Mouse (Mus musculus) forebrain, embryonic 15.5 days (tissue): ENCODE data around the gene Cmya5. TPM values are rescaled to one million over a fixed set of nuclear protein-coding genes. Genes with fewer than 3 reads are reported as not detected.
A peak's percentile ranks its signal among the peaks of the same experiment; 100 is the strongest.

Source experiments
- ATAC-seq: fragments of 200-750 bp; cut with Nextera tagmentation; replicated peaks from 2 replicates; pipeline ENCODE4 v1.8.0; 2017; ENCODE audit warnings: mild to moderate bottlenecking, moderate TSS enrichment, moderate library complexity
- H3K27ac ChIP-seq: fragments of 300-500 bp; sonication (generic); replicated peaks from 2 replicates; pipeline ENCODE4 v1.5.1; 2015; ENCODE audit warnings: mild to moderate bottlenecking, inconsistent platforms
- H3K27me3 ChIP-seq: fragments of 300-500 bp; sonication (generic); 2 replicates; pipeline ENCODE4 v1.6.1; 2015; ENCODE audit warnings: inconsistent platforms
- H3K36me3 ChIP-seq: fragments of 300-500 bp; sonication (generic); 2 replicates; pipeline ENCODE4 v1.6.1; 2015; ENCODE audit warnings: mild to moderate bottlenecking, inconsistent platforms
- H3K4me1 ChIP-seq: fragments of 300-500 bp; sonication (generic); 2 replicates; pipeline ENCODE4 v1.6.1; 2015; ENCODE audit warnings: inconsistent platforms
- H3K4me2 ChIP-seq: fragments of 300-500 bp; sonication (generic); replicated peaks from 2 replicates; pipeline ENCODE4 v1.6.1; 2015; ENCODE audit warnings: mild to moderate bottlenecking, inconsistent platforms
- H3K4me3 ChIP-seq: fragments of 300-500 bp; sonication (generic); 2 replicates; pipeline ENCODE4 v1.5.1; 2015; ENCODE audit warnings: mild to moderate bottlenecking, inconsistent platforms
- H3K9ac ChIP-seq: fragments of 300-500 bp; sonication (generic); replicated peaks from 2 replicates; pipeline ENCODE4 v1.6.1; 2015; ENCODE audit warnings: mild to moderate bottlenecking, inconsistent platforms
- H3K9me3 ChIP-seq: fragments of 300-500 bp; sonication (generic); 2 replicates; pipeline ENCODE4 v1.6.1; 2016; ENCODE audit warnings: inconsistent platforms
- WGBS: fragments of 180-500 bp; shearing (Covaris S2); methylation state at CpG from one replicate; pipeline ENCODE4 v1.1.7; 2015; ENCODE audit warnings: mixed read lengths; 5-methylcytosine and 5-hydroxymethylcytosine counted together
- polyA plus RNA-seq: library from polyadenylated mRNA; unstranded; fragments of >200 nt; fragmentation: Nextera tagmentation; extraction: Ambion mirVana; gene quantifications from 2 replicates; pipeline ENCODE4 v1.2.1, GENCODE M21; 2015

The Cmya5 gene
- polyA plus RNA-seq, 1 experiment from 2014 or later: 0.19 TPM

DNA sequence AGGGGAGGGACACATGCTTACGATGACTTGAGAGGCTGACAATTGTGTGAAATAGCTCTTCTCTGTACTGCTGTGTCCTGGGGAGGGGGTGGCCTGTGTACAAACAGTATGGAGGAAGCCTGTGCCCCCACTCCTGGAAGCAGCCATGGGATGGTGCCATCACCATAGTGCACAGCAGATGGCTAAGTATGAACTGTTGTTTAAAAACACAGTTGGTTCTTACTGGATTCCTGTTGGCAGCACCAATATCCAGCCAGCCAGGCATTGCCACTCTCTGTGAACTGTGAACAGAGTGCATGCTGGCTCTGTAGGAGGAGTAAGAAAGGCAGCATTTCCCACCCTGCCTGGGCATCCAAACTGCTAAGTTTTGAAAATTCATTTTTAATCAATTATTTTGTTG, 88.4 kb downstream of the Cmya5 start:
- peak; percentile 90 for ATAC-seq
- H3K9me3 ChIP-seq: no peaks in the 10 kb centered on the region
- peak overlapping the region; percentile 50 for H3K27ac ChIP-seq
- 0 out of 2 replicates have a peak, but pooled peaks cover 4% of the 10 kb centered on the region for H3K4me1 ChIP-seq
- H3K9ac ChIP-seq: no peak overlapping the region
- H3K27me3 ChIP-seq: no peaks in the 10 kb centered on the region
- H3K4me2 ChIP-seq: no peak overlapping the region
- H3K4me3 ChIP-seq: no peak overlapping the region
- WGBS: 72% methylated on average over 1 of the region's 1 CpGs
- H3K36me3 ChIP-seq: no peaks in the 10 kb centered on the region

DNA sequence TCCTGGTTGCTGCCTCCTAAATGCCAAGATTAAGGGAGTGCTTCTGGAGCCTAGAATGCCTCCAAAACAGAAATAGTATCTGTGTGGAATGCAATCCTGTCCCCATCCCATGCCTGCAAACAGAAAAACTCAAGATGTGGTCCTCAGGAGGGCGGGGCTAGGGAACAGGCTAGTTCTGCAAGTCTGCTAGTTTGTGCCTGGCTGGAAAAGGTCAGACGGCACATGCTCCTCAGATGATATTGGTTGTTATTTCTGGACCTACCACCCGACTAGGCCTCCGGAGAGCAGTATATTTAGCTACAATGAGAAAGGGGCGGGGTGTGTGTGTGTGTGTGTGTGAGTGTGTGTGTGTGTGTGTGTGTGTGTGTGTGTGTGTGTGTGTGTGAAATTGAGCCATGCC, 93.0 kb downstream of the Cmya5 start:
- Histone ChIP-seq H3K9me3 (no peaks in the 10 kb centered on the region), H3K36me3 (no peaks in the 10 kb centered on the region), H3K9ac (no peak overlapping the region), H3K4me3 (no peak overlapping the region), H3K27me3 (no peaks in the 10 kb centered on the region), H3K4me1 (0 out of 2 replicates have a peak, but pooled peaks cover 4% of the 10 kb centered on the region), H3K4me2 (no peak overlapping the region), H3K27ac (no peak overlapping the region)
- 88% methylated on average over 5 of the region's 5 CpGs for WGBS
- no peak for ATAC-seq

DNA sequence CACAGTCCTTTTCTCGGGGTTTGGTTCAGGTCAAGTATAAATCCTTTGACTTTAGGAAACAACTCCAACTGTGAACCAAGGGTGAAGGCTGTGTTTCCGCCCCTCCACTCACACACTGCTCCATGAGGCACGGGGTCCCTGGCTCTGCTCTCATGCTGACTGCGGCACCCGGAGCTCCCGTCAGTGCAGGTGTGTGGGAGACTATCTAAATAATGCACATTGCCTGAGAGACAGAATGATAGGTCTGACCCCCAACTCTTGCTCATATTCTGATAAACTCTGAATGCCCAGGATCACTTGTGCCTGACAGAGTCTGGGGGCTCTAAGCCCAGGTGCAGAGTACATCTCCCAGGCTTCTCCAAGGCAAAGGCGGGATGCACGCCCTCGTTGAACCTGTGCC, 103.5 kb downstream of the Cmya5 start:
- Histone ChIP-seq H3K9ac (no peak overlapping the region), H3K36me3 (no peaks in the 10 kb centered on the region), H3K9me3 (no peaks in the 10 kb centered on the region), H3K27ac (no peak overlapping the region), H3K4me2 (no peak overlapping the region), H3K4me1 (no peaks in the 10 kb centered on the region), H3K27me3 (no peaks in the 10 kb centered on the region), H3K4me3 (no peak overlapping the region)
- ATAC-seq: no peak
- 86% methylated on average over 9 of the region's 9 CpGs for WGBS

- 31% methylated on average over 4 of the region's 4 CpGs for WGBS
- Histone ChIP-seq H3K4me1 (no peaks in the 10 kb centered on the region), H3K36me3 (no peaks in the 10 kb centered on the region), H3K4me2 (no peak overlapping the region), H3K27me3 (no peaks in the 10 kb centered on the region), H3K27ac (no peak overlapping the region), H3K4me3 (no peak overlapping the region), H3K9me3 (no peaks in the 10 kb centered on the region), H3K9ac (no peak overlapping the region)
- no peak for ATAC-seq
Measured at GRCm38 (mm10) chr13:93036218-93036617, 108.3 kb downstream of the Cmya5 start.

DNA sequence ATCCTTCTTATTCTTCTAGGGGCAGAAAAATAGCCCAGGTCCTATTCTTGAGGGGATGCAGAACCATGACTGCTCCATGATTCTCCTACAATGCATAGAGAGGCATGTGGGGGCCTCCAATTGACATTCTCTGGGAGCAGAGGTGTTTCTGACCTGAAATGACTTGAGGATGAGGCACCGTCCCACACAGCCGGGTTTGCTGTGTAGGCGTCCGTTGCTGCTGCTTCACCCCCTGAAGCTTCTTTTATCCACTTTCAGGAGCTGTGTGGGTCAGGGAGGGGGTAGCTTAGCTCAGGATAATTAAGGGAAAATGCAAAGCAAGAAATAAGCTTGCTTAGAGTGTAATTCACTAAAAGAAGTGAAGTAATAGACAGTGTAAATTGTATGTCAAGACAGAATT, 115.2 kb downstream of the Cmya5 start:
- Histone ChIP-seq H3K4me2 (no peak overlapping the region), H3K9ac (no peak overlapping the region), H3K36me3 (no peaks in the 10 kb centered on the region), H3K27me3 (no peaks in the 10 kb centered on the region), H3K4me3 (no peak overlapping the region), H3K9me3 (no peaks in the 10 kb centered on the region), H3K4me1 (no peaks in the 10 kb centered on the region), H3K27ac (no peak overlapping the region)
- ATAC-seq: no peak
- WGBS: 64% methylated on average over 4 of the region's 4 CpGs

DNA sequence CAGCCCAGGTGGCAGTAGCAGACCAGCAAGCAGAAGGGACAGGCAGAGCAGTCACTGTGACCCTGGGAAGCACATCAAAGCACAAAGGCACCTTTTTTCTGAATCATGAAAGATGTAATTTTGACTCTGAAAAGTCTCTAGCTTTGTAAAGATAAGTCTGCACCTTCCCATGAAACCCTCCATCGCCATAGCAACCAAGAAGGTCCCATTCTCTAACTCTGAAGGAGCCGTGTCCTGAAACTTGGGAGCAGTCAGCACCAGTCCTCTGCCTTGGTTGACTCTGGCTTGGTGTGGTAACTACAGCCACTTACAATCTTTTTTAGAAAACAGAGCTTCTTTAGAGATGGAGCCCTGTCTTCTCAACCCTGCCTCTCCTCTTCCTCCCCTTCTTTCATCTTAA, 119.7 kb downstream of the Cmya5 start:
- Histone ChIP-seq H3K27ac (no peak overlapping the region), H3K36me3 (no peaks in the 10 kb centered on the region), H3K27me3 (no peaks in the 10 kb centered on the region), H3K4me3 (no peak overlapping the region), H3K9me3 (no peaks in the 10 kb centered on the region), H3K4me1 (no peaks in the 10 kb centered on the region), H3K4me2 (no peak overlapping the region), H3K9ac (no peak overlapping the region)
- 64% methylated on average over 2 of the region's 2 CpGs for WGBS
- ATAC-seq: no peak

DNA sequence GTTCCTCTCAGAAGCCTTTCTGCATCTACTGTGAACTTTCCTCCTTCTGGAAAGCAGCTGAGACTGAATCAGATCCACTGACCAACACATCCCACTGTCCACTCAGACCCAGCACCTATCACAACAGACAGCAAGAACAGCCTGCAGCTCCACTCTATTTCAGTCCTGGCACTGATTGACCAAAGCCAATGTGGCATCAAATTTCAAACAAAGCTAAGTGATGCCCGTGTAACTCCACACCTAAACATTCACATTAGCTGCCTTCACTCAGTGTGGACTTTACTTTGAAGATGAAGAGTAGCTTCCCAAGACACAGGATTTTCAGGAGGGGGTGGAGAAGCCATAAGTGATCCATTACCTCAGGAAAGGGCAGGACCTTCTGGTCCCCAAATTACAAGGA, 122.4 kb downstream of the Cmya5 start:
- Histone ChIP-seq H3K9me3 (no peaks in the 10 kb centered on the region), H3K4me1 (no peaks in the 10 kb centered on the region), H3K4me3 (no peak overlapping the region), H3K36me3 (no peaks in the 10 kb centered on the region), H3K27ac (no peak overlapping the region), H3K27me3 (no peaks in the 10 kb centered on the region), H3K9ac (no peak overlapping the region), H3K4me2 (no peak overlapping the region)
- 53% methylated on average over 1 of the region's 1 CpGs for WGBS
- ATAC-seq: no peak

GRCm38 (mm10) chr13:93012952-93013351, 131.6 kb downstream of the Cmya5 start:
- ATAC-seq: no peak
- no peaks in the 10 kb centered on the region for H3K36me3 ChIP-seq
- H3K4me1 ChIP-seq: no peaks in the 10 kb centered on the region
- WGBS: 63% methylated on average over 8 of the region's 8 CpGs
- 0 out of 2 replicates have a peak overlapping the region, but pooled peaks have one; percentile 11 for H3K27ac ChIP-seq
- H3K4me3 ChIP-seq: no peak overlapping the region
- no peak overlapping the region for H3K4me2 ChIP-seq
- H3K27me3 ChIP-seq: no peaks in the 10 kb centered on the region
- H3K9me3 ChIP-seq: no peaks in the 10 kb centered on the region
- no peak overlapping the region for H3K9ac ChIP-seq

DNA sequence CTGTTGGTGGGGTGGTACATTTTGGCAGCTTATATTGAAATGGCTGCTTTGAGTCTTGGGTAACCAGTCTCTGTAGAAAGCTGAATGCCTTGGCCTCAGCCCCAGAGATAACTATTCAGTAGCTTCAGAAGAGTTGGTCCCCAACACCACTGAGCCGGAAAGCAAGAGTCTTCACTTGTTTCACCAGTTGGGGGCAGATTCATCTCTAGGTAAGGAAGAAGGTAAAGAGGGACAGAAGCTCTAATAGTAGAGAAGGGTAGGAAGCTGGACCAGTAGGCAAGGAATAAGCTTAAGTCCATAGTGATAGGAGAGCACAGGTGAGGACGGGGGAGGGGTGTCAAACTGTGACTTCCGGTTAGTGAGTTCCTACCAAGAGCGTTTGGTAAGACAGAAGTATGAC, 133.2 kb downstream of the Cmya5 start:
- Histone ChIP-seq H3K27me3 (no peaks in the 10 kb centered on the region), H3K27ac (no peak overlapping the region), H3K4me3 (no peak overlapping the region), H3K36me3 (no peaks in the 10 kb centered on the region), H3K4me1 (no peaks in the 10 kb centered on the region), H3K9ac (no peak overlapping the region), H3K4me2 (no peak overlapping the region), H3K9me3 (no peaks in the 10 kb centered on the region)
- WGBS: 94% methylated on average over 4 of the region's 4 CpGs
- no peak for ATAC-seq

DNA sequence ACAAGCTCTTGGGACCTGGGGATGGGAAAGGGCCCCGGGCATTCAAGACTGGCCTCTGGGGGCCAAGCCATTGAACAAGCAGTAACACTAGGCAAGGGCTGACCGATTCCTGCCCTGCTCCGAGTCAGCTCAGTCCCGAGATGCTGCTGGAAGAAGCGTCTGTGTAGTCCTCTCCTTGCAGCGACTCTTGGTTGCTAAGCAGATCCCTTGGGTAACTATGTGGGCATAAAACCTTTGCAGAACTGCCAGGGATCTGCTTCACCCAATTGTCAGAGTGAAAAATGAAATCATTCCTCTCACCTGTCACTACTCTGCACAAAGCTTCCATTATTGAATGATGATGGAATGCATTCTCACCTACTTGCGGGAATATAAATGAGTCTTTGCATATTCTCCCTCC, 134.0 kb downstream of the Cmya5 start:
- 90% methylated on average over 7 of the region's 7 CpGs for WGBS
- H3K4me1 ChIP-seq: no peaks in the 10 kb centered on the region
- no peaks in the 10 kb centered on the region for H3K27me3 ChIP-seq
- ATAC-seq: no peak
- H3K9me3 ChIP-seq: no peaks in the 10 kb centered on the region
- H3K9ac ChIP-seq: no peak overlapping the region
- no peak overlapping the region for H3K27ac ChIP-seq
- no peak overlapping the region for H3K4me2 ChIP-seq
- no peak overlapping the region for H3K4me3 ChIP-seq
- H3K36me3 ChIP-seq: no peaks in the 10 kb centered on the region

DNA sequence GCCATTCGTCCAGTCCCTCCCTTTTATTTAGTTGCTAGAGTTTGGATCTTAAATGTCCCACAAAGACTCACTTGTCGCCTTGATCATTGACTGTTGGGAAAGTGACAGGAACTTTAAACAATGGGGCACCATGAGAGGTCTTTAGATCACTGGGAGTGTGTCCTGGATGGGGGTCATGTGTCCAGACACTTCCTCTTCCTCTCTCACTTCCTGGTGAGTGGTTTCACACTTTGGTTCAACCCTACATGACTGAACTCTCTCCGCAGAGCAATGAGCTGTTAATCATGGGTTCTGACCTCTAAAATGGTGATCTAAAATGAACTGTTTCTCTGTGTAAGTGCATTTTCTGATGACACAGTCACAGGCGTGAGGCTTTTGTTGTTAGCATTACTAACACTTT, 137.4 kb downstream of the Cmya5 start:
- H3K9me3 ChIP-seq: no peaks in the 10 kb centered on the region
- WGBS: 84% methylated on average over 4 of the region's 4 CpGs
- H3K9ac ChIP-seq: no peak overlapping the region
- H3K4me2 ChIP-seq: no peak overlapping the region
- H3K27me3 ChIP-seq: no peaks in the 10 kb centered on the region
- no peaks in the 10 kb centered on the region for H3K4me1 ChIP-seq
- H3K27ac ChIP-seq: no peak overlapping the region
- ATAC-seq: no peak
- H3K36me3 ChIP-seq: no peaks in the 10 kb centered on the region
- H3K4me3 ChIP-seq: no peak overlapping the region

DNA sequence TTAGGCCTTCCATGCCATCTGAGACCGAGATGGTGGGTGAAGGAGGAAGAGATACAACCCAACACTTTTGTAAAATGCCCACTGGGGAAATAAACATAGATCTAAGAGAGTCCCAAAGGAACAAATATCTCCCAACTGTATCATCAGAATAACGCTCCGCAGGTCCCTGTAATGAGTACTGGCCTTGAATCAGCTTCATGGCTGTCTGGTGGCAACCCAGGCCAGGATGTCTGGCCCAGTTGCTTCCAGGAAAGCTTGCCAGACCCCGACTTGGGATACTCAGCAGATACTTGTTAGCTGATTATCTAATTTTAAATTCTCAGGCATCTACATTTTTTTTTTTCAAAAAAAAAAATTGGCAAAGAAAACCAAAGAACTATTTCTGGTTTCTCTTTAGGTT, 138.2 kb downstream of the Cmya5 start:
- Histone ChIP-seq H3K9me3 (no peaks in the 10 kb centered on the region), H3K4me2 (no peak overlapping the region), H3K4me1 (no peaks in the 10 kb centered on the region; the same call in 1 of the 2 replicates), H3K27me3 (no peaks in the 10 kb centered on the region), H3K9ac (no peak overlapping the region), H3K27ac (peak overlapping the region; percentile 22; the same call in 1 of the 2 replicates), H3K36me3 (no peaks in the 10 kb centered on the region), H3K4me3 (no peak overlapping the region)
- 79% methylated on average over 4 of the region's 4 CpGs for WGBS
- ATAC-seq: no peak

DNA sequence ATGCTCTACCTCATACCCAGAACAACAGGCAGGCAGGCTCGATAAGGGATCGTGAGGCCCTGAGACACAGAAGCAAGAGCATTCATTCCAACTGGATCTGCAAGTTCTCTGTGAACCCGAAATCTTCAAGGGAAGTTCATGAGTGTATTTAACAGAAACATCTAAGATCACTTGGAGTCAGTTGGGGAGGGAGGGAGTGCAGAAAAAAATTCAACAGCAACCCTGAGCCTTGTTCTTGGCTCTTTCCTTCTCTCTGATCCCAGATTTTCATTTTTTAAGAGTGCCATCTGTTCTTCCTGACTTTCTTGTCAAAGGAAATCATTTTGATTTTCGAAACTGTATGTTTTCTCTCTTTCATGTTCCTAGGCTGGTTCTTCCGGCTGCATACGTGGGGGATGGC, 140.5 kb downstream of the Cmya5 start:
- no peak for ATAC-seq

More for the DNA sequence above, 140.5 kb downstream of the Cmya5 start:
- H3K4me1 ChIP-seq: peaks cover 13% of the 10 kb centered on the region
- 66% methylated on average over 6 of the region's 6 CpGs for WGBS
- H3K4me2 ChIP-seq: no peak overlapping the region
- no peak overlapping the region for H3K4me3 ChIP-seq
- no peaks in the 10 kb centered on the region for H3K9me3 ChIP-seq
- H3K9ac ChIP-seq: no peak overlapping the region
- no peaks in the 10 kb centered on the region for H3K36me3 ChIP-seq
- H3K27ac ChIP-seq: peak overlapping the region; percentile 72
- H3K27me3 ChIP-seq: no peaks in the 10 kb centered on the region
